Mouse (Mus musculus) left cerebral cortex, postnatal 36 days (tissue): ENCODE measurements around the gene Ddah1. TPM values are rescaled to one million over a fixed set of nuclear protein-coding genes. Genes with fewer than 3 reads are reported as not detected.
"Not testable (repeated sequence)": the region's sequence is repeated elsewhere in the genome, so short reads cannot be mapped to it uniquely, and the experiment has no call there.

Source experiments
- DNase-seq, 2 experiments: peaks; one replicate each; pipeline ENCODE4 v3.0.0; 2021 to 2022; ENCODE audit warnings: low spot score in 2 of 2, mixed read lengths in 1 of 2
- intact Hi-C: fragments of 180-260 bp; cut with DNase I; formaldehyde crosslinking; loops from one replicate; pipeline ENCODE4 v1.15.1; 2025
- total RNA-seq, 2 experiments: library from RNA; stranded (reverse); gene quantifications; 2 replicates each; pipeline ENCODE4 v1.2.3; 2021

Ddah1 gene
- total RNA-seq, 2 experiments from 2014 or later: 60.0 to 64.4 TPM

DNA sequence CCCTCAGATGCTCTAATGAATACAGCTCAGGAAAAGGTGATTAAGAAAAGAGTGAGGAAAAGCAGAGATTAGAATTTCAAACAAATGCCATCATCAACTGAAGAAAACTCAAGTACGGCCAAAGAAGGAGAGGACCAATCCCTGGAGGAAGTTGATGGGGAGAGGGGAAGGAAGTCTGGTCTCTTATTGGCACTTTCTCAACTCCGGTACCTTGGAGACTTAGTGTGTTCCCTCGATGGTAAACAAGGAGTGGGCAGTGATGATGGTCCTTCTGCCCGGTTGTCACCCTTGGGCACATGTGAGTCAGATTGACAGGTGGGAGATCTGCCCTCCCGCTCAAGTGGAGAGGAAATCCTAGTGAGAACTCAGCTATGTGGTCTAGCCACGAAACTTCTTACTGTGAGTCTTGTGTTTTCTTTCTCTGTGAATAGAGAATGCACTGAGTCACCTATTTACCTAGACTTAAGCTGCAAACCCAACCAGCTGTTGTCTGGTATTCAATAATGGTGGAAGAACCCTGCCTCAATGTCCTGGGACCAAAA, 129.0 kb downstream of the Ddah1 start:
- intact Hi-C loops: no loop called here
- DNase-seq: no peak

DNA sequence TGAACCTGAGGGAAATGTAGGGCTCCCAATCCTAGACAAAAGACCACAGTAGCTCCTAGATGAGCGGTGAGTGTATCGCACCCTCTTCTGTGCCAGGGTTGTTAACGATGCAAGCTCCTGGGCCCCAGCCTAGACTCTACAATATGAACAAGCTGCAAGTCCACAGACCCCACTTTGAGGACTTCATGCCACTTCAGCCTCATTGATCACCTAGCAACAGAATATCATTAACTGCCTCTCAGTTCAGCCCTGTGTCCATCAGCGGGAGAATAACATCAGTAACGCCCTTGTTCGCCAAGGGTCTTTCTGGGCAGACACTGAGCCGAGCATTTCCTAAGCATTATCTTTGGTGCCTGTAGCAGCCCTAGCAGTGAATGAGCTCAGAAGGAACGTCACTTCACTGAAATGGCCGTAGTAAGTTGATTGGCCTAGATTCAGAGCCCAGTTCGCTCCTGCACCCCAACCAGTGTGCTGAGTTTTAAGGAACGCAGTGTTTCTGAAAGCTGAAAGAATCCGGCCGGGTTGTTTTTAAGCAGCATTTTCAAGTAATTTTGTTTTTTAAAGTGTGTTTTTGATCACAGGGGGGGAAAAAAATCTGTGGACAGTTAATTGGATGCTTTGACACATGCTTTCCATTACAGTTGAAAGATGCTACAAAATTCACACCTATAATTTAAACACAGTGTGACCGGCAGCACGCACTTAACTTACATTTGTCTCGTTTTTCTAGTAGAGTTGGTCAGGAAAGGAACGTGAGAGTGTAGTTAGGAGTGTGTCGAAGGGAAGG, 132.1 kb downstream of the Ddah1 start:
- intact Hi-C loops: no loop called here
- DNase-seq: peak; percentile 10 to 11

DNA sequence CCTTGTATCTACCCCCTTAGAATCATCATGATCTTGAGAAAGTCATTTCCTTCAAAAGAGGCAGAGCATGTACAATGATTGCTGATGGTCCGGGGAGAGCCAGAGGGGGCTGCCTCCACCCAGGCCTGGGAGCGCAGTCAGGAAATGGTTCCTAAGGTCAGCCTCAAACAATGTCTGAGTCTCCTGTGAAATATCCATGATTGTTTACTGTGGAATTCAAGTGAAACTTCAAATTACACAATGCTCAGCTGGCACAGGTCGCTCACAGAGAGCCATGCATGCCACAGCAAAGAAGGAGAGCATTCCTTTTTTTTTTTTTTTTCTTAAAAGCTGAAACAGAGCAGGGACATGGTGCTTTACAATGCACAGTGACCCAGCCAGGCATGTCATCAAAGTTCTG, 134.0 kb downstream of the Ddah1 start:
- no peak for DNase-seq
- intact Hi-C loops: no loop called here

DNA sequence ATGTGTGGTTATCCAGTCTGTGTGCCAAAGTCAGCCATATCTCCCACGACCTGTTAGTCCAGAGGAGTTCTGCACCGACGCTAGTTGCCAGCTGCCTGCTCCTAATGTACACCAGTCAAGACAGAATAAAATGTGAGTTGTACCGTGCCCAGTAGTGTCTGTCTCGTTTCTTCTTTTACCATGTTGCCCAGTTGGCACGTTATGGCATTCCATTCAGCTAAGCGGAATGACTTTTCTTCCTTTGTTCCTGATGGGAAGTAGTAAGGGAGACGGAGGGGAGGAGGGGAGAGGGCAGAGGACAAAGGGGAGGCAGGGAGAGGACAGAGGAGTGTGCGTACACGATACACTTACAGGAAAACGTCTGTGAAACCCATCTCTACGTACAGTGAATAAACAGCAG, 135.7 kb downstream of the Ddah1 start:
- intact Hi-C loops: no loop called here
- DNase-seq: no peak

DNA sequence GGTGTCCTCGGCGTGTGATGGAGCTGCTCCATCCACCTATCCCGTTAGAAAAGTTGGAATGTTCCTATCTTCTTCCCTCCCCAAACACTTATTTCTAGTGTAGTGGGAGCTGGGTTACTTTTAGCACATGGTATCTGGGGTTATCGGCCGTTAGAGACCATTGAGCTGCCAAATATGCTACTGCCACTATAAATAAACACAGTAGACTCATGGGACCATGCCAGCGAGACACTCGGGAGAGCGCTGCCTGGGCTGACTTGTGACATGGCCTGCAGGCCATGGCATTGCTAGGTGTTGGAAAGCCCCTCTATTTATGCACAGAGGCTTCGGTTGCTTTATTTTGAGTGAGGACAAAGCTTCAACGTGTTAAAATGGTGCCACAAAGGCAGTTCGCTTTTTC, 139.3 kb downstream of the Ddah1 start:
- intact Hi-C loops: no loop called here
- no peak for DNase-seq

DNA sequence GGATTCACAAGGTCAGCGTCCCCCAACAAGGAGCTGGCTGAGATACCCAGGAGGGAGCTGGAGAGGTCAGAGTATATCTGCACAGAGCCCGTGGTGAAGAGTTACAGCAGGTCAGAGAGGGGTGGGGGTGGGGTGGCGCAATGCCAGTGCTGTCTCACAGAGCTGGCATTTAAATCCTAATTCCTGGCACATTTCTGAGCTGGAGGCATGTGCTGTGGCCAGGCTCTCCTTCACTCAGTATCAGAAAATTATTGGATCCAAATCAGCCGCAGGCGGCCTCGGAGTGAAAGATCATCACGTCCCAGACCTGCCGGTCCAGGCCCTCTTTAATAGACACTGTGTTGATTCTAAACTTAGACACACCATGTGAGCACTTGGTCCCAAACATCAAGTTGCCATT, 141.4 kb downstream of the Ddah1 start:
- intact Hi-C loops: loop anchor here (5.0 to 10.0 kb wide), 2 partner anchors 43 to 255 kb away; partner anchors contain the start of gene Ccn1
- no peak for DNase-seq

DNA sequence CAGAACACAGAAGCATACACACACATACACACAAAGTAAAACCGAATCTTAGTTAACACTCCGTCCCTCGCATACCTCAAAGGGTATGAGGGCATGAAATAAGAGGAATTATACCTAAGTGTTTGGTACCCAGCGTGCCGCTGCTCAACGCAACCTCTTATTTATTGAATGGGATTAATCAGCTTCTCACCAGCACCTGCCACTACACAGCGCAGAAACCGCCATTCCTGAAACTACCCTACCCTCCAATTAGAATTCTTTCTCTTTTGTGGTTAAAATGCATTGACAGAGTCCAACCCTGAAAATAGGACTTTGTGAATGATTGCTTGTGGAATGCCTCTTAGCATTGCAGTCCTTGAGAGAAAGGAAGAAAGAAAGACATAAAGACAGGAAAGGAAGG, 145.1 kb downstream of the Ddah1 start:
- intact Hi-C loops: loop anchor here (5.0 to 10.0 kb wide), 2 partner anchors 46 to 259 kb away; partner anchors contain the start of gene Ccn1
- no peak for DNase-seq

DNA sequence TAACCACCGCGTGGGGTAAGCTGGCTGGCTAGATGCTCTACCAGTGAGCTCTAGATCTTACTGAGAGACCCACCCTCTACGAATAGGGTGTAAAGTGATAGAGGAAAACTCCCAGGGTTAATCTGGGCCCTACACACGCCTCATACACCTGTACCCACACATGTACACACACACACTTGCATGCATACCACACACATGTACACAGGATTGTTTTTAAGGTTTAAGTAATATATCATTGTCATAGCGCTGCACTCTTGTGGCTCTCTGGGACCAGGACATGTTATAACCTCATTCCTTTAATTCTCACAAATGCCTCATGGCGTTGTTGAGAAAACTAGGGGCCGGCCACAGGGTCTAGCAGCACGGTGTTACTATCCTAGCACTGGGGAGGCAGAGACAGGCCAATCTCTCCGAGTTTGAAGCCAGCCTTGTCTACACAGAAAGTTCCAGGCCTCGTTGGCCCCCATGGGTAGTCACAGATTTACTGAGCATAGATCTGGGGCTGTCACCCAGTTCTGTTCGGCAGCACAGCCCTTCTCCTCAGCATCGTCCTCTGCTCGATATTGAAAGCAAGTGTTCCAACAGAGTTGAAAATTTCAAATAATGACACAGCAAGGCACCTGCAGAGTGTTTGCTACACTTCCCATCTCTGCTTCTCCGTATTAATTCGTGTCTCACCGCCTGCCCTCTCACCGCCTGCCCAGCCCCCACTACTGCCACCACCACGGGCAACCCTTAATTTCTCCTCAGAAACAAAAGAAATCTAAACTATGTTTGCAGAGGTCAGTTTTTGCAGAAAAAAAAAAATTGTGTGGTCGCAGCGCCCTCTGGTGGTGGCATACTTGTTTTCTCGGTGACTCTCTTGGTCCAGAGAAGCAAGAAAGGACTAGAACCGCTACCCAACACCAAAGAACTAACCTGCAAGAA, 146.6 kb downstream of the Ddah1 start:
- peak; percentile 36 to 61 for DNase-seq
- intact Hi-C loops: loop anchor here (1.0 to 10.0 kb wide), 3 partner anchors 48 to 322 kb away; partner anchors contain the start of gene Ccn1

DNA sequence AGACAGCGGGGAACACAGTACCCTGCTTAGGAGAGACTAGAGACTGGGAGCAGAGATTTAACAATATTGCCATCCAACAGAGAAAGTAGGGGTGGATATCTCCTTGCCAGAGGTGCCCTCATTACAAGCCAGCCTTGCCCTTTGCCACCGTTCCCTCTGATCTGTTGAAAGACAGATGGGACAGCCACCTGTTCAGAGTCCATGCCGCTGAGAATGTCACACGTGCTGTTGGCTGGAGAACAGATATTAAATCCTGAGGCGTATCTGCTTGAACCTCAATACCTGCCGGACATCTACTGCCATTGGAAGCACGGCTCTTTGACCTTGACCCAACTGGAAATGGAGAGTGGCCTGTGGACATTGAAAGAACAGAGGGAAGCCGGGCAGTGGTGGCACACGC, 148.1 kb downstream of the Ddah1 start:
- intact Hi-C loops: loop anchor here (10.0 kb wide), 1 partner anchor 262 kb away; the partner anchor contains the start of gene Ccn1

DNA sequence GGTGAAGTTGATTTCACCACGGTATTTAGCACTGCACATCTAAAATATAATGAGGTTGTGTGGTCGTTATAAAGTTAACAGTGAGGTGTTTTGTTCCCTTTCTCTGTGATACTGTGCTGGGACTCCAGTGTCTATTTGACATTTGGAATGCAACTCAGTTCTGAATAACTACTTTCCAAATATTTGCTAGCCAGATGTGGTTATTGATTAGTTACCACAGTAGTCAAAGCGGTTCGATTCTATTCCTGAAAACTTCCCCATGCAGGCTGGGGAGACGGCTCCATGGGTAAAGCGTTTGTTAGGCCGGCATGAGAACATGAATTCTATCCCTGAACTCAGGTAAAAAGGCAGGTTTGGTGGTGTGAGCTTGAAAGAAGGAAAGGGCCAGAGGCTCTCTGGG, 154.0 kb downstream of the Ddah1 start:
- intact Hi-C loops: no loop called here
- no peak for DNase-seq

More for the DNA sequence above, 148.1 kb downstream of the Ddah1 start:
- no peak for DNase-seq

DNA sequence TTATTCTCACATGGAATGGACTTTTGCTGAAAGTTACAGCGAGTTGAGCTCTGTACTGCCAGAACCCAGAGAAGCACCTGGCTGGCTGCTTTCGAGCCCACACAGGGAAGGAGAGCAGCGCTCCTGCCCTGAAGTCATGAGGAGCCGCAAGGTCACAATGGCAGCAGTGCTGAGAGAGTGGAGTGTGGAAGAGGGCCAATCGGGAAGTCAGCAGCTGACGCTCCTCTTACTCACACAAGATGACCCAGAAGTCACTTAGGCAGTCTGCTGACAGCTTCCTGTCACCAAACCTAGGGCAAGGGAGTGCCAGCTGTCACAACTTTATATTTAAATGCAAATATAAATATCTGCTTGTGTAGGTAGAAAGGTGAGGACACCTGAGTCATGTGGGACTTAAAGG, 154.8 kb downstream of the Ddah1 start:
- no peak for DNase-seq
- intact Hi-C loops: no loop called here

DNA sequence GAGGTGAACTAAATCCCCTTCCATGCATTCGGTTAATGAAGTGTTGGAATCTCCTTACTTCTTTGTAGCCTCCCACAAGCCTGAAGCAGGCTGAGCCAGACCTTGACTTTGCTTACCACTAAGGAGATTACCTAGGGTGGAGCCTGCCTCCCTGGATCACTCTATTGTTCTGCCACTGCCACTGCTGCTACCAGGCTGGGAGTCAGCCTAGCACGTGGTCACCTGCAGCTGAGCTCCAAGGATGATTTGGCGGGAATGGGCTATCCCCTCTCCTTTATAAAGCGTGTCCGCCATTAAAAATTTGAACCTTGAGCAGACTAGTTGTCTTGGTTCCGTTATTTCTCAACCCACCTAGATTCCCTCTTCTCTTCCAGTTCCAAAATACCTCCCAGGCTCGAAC, 155.5 kb downstream of the Ddah1 start:
- intact Hi-C loops, DNase-seq: not testable (repeated sequence)

DNA sequence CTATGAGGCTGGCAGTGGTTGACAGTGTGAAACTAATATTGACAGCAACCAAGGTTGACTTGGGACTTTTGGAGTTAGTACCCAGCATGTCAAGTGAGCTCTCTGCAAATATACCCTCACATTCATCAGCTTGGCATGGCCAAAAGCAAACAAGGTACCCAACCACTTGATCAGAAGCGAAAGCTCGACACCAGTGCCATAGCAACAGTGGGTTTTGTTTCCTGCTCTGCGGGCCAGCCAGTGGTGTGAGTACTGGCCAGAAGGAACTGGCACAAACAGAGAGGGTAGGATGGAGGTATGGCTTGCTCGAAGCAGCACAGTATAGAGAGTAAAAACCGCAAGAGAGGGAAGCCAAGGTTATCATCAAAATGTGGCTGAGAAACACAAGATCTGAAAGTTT, 157.9 kb downstream of the Ddah1 start:
- intact Hi-C loops: no loop called here
- DNase-seq: no peak

DNA sequence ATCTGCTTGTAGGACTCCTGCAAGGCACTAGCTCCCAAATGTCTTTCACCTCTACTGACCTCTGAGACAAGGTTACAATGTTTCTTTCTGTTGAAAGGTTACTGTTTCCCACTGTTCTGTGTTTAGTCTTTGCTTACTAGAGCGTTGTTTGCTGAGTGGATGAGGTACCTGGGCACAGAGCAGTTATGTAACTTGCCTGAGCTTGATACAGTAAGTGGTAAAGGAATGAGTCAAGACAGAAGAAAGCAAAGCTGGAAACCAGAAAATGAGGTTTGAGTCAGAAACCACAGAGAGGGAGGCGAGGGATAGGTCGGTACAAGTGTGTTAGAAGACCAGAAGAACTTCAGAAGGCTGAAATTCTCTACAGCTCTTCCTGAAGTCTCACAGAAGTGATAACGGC, 158.4 kb downstream of the Ddah1 start:
- intact Hi-C loops: no loop called here

DNA sequence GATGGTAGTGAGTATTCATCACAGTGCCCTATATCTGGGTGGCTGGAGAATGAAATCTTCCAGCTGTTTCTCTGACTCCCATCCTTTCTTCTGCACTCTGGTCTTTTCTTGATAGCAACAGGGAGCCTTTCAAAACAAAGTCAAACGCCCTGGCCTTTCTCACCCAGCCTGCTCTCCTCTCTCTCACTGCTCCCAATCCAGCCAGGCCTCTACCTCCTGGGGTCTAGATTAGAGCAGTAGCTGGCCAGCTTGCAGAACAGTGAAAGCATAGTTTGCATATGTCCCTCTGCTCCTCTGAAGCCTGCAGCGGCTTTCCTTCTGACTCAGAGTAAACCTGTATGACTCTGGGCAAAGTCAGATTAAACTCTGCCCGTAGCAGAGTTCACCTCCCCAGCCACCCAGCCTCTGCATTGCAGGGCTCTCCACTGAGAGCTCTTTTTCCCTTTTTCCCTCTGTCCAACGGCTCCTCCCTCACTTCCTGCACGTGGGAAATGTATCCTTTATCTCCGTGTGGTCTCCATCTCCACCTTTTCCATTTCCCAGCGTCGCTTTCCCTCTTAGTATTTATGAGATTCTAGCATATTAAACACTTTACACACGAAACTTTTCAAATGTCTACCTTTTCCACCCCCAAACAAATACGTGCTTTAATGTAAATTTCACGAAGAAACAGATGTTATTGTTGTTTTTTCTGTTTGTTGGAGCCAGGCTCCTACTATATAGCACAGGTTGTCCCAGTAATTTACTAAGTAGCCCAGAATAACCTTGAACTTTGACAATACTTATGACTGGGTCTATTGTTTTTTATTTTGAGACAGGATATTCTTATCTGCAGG, 163.8 kb downstream of the Ddah1 start, which contains the start of gene Bcl10:
TSS of gene Bcl10 (plus strand) at position 786 of the 836 bp plus-strand sequence.
- no peak for DNase-seq
- intact Hi-C loops: no loop called here

More for the DNA sequence above, 158.4 kb downstream of the Ddah1 start:
- DNase-seq: no peak

DNA sequence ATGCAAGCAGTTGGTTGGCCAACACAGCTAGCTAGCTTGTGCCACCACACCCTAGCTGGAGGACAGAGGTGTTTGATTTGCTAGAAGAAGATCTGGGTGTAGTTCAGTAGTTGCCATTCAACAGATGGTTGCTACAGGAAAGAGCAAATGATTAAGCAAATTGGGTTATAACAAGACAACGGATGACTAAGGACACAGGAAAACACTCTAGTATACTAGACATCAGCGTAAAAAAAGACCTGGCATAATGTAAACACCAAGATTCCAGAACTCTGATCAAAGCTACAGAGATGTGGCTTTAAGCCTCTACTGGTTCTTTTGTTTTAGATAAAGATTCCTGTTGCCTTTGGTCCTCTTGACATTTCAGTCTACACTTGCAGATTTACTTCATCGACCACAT, 164.5 kb downstream of the Ddah1 start:
- no peak for DNase-seq
- intact Hi-C loops: no loop called here

DNA sequence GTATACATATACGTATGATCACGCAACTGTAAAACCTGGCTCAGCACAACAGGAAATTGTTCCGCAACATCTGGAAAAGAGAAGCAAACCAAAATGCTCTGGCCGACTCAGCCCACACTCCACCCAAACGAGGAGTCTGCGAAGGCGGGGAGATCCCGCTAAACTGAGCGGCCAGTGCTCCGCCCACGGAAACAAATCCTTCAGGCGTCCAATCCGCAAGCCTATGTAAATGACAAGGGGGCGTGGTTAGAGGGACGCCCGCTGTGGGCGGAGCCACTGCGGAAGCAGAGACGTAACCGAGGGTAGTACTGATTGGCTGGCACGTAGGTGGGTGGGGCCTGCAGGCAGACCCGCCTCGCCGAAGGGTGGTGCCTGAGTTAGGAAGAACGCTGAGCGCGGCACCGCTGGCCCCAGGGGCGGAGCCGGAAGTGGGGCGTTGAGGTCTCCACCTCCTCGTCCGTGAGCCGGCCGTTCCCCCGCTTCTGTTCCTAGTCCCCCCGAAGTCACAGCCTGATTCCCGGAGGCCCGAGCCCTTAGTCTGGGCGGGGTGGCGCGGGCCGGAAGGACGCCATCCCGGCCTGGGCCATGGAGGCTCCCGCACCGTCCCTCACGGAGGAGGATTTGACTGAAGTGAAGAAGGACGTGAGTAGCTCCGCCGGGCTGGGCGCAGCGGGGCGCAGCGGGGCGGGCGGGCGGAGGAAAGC, 165.6 kb downstream of the Ddah1 start:
- intact Hi-C loops: no loop called here
- peak; percentile 99 for DNase-seq

DNA sequence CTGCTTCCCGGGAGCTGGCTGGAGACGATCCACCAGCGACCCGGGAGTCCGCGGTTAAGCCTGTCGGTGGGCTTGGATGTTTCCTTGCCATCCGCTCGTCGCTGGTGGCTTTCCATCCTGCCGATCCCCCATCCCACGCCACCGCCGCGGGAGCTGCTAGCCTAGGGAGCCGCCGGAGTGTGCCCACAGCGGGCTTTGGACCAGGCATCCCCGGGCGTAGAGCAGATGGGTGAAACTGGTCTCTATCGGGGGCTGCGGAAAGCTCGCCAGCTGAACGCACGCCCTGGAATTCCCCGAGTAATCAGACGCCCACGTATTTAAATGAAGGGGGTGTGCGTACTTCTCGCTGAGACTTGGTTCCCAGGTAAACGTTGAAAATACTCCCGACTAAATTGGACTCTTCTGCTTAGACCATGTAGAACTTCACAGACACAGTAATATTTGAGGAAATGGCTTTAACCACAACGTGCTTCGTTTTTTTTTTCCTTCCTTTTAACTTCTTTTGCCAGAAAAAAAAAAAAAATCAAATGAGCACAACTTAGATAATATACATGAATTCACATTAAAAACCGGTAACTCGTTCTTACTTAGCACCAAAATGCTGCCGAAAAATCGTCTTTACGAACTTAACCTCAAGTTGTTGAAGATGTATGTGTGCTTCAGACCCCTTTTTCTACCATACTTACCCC, 166.3 kb downstream of the Ddah1 start:
- peak; percentile 55 to 61 for DNase-seq
- intact Hi-C loops: no loop called here
